Mouse (Mus musculus) naive thymus-derived CD4-positive, alpha-beta T cell, adult 2 months (primary cell): ENCODE measurements around the gene Mblac2.
"Not testable (repeated sequence)": the region's sequence is repeated elsewhere in the genome, so short reads cannot be mapped to it uniquely, and the experiment has no call there.

ENCODE experiments used
- DNase-seq: peaks from one replicate; pipeline ENCODE4 v3.0.0-alpha.2; 2011; ENCODE audit warnings: low read depth

The Mblac2 gene

DNA sequence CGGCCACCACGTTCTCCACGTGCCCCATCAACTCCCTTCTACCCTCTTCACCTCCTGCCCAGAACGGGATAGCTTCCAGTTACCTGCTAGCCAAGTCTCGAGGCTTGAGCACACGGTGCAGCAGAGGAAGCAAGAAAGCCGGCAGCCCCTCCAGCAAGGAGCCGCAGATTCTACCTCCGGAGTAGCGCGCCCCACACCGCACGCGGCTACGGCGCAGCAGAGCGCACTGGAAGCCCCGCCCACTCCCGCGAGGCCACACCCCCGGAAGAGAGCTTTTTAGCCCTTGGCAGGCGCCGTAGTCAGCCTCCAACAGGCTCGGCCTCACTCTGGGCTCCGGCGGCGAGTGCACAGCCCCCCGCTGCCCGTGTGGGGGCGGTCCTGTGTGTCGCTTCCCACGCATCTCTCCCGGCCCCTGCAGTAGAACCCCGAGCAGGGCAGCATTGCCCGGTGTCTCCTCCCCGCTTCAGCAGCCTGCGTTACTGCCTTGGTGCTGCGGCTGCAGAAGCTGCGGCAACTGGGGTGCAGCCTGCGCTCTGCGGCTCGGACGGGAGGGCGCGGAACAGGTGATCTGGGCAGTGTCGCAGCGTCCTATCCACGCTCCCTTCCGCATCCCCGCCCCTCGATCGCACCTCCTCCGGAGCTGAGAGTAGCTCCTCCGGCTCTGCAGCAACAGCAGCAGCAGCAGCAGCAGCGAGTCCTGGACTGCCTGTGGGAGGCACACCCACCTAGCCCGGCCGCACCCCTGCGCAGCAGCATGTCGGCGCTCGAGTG, at the start of gene Mblac2, which contains the start of gene Polr3g:
Mblac2 (plus strand) TSS at position 567 of the 771 bp plus-strand sequence.
Polr3g (minus strand) TSS at position 239 of the 771 bp plus-strand sequence.
- DNase-seq = peak; percentile 98

DNA sequence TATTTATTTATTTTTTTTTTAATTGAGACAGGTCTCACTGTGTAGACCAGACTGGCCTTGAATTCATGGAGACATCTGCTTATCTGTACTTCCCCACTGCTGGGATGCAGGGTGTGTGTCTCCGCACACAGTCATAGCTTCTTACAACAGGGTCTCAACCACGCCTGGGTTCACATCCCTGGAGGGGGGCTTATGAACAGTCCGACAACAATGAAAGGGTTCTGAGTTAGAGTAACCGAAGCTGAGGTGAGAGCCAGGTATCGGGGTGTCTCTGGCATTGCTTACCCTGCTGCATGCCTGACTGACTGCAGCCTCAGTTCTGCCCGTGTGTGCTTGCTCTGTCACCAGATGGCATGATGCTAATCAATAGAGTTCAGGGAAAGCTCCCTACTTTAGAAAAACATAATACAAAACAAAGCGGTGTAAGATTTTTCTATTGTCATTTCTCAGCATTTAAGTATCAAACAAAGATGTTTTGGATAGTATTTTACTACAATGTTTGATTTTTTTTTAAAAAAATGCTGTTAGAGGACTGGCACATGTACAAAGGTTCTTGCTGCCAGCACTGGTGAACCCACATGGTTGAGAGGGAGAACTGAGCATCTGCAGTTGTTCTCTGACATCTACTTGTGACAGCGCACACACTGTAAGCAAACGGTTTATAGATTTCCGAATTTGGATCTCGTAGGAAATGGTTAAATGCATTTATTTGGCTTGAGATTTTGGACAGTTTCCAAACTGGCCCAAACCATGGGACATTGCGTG, 47.4 kb upstream of the Mblac2 start:
- no peak for DNase-seq

DNA sequence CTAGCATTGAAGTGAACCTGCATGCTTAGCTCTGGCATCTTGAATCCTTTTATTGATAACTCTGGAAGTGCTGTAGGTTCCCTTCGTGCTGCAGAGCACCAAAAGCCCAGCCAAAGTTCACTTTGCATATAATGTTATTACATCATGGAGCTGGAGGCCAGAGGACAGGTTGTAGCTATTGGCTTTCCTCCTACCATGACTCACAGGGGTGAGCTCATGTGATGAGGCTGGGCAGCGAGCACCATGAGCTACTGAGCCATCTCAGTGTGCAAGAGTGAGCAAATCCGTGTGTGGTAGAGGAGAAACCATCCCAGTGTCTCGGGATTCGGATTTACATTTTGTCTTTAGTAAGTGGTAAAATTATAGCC, 46.8 kb upstream of the Mblac2 start:
- DNase-seq = no peak

DNA sequence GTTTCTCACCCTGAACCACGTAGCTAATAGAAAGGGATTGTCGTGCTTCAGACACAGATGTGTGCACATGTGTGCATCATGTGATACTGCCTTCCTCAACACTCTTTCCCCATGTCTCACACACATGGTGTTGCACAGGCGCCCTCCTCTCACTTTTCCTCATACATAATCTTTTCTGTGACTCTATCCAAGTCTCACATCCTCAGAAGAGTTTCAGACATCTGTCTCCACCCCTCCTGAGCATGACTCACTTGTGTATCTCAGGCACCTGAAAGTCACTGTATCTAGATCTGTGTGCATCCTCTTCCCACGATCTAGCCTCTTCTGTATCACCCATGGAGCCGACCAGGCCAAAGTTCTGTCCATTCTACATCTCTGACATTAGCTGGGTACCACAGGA, 43.4 kb upstream of the Mblac2 start:
- no peak for DNase-seq

DNA sequence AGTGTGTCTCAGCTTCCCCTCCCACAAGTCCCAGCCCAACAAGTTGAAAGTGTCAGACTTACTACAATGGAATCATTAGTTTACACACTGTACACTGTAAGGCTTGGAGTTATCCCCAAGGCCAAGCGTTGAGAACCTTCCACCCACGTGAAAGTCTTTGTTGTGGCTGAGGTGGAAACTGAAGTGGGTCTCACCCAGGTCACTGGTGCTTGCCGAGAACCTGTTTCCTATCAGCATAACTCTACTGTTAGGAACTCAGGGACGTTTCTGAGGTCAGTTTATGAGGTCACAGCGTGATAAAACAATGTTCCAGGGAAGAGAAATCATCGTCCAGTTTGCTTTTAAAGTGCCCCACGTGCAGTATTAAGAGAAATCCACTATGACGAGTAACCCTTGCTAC, 35.8 kb upstream of the Mblac2 start:
- no peak for DNase-seq

DNA sequence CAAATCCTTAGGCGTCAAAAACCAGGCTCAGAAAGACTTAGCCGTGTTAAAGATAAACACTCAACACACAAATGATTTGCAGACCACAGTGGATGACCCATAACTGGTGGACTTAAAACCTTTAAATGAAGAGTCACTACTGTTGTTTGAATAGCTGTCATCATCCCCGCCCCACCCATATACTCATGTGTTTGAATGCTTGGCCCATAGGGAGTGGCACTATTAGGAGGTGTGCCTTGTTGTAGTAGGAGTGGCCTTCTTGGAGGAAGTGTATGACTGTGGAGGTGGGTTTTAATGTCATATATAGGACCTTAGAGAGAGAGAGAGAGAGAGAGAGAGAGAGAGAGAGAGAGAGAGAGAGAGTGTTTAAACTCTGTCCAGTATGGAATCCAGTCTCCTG, 28.0 kb upstream of the Mblac2 start:
- DNase-seq = no peak

DNA sequence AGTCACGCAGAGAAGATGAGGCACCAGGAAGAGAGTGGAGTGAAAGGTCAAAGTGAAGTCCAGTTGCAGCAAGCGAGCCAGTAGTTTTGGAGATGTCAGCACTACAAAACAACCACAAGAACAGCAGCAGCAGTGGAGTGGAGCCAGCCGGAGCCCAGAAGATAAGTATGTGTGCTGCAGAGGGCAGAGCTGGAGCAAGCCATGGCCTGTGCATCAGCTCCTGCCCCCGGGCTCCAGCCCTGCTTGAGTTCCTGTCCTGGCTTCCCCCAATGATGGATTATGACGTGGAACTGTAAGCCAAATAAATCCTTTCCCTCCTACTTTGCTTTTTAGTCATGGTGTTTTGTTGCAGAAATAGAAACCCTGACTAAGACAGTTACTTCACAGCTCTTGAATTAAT, 26.9 kb upstream of the Mblac2 start:
- no peak for DNase-seq

DNA sequence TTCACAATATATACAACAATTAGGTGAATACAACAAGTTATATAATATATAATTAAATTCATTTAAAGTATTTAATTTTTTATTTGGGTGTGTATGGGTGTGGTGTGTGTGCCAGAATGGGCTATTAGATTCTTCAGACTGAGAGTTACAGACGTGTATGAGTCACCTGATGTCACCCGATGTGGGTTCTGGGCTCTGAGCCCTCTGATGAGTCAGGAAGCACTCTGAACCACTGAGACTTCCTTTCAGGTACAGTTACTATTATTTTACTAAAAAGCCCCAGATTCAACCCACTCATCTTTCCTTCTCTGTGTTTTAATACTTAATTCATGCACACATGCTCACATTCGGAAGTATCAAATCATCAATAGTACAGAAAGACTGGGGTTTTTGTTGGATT, 26.3 kb upstream of the Mblac2 start:
- DNase-seq = no peak

DNA sequence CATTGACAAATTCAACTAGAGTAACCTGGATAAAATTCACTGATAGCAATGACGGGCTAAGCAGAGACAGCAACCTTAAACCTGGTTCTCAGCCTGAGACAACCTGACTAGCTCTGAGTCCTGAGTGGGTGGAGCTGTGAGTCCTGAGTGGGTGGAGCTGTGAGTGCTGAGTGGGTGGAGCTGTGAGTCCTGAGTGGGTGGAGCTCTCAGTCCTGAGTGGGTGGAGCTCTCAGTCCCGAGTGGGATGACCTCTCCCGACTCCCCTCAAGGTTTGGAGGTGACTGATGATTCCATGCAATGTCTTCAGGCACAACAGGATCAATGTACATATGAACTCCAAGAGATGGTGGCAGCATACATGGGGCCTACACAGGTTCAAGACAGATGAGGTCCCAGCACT, 21.6 kb upstream of the Mblac2 start:
- no peak for DNase-seq

DNA sequence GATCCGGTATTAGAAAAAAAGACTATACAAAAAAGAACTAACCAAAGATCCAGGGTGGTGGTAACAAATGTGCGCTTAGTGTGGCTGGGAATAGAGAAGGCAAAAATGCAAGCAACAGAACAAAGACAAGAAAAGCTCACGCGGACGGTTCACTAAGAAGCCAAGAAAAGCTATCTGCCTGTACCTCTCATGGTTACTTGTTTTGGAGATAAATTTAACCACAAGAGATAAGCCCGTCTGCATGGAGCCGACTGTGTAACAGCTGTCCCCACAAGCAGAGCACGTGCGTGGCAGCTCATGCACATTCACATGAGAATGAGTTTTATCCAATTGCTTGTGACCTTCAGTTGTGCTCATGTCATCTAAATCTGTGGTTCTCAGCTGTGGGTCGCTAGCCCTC, 20.7 kb upstream of the Mblac2 start:
- DNase-seq = no peak

DNA sequence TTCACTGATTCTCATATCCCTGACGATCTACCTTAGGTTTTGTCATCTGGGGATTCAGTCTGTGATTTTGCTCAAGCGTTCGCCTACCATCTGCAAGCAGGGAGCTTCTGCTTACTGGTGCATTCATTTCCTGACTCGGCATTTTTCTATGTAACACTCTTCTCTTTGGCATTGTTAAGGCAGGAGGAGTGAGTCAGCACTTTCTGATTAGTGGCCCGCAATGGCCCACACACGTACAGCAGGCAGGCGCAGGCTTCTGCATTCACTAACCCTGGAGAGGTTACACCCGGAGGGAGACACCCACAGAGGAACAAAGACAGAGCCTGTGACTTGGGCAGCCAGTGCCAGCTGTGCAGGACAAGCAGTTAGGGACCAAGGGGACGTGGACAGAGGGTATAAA, 19.5 kb upstream of the Mblac2 start:
- DNase-seq = no peak

DNA sequence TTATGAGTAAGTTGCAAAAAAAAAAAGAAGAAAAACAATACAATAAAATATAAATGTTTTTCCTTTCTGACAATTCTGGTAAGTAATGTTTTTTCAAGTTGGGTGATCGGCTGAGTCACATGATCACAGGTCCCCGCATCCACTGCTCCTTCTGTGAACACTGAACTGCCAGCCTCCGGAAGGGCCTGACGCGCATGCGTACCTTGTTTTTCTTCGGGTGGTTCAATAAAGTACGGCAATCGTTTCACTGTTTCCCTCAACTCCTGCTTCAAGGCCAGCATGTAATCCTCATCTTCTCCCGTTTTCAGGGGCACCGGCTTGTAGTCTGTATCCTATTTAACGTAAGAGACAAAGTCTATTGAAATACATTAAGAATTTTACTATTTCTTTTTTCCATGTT, 16.7 kb upstream of the Mblac2 start:
- DNase-seq = no peak

DNA sequence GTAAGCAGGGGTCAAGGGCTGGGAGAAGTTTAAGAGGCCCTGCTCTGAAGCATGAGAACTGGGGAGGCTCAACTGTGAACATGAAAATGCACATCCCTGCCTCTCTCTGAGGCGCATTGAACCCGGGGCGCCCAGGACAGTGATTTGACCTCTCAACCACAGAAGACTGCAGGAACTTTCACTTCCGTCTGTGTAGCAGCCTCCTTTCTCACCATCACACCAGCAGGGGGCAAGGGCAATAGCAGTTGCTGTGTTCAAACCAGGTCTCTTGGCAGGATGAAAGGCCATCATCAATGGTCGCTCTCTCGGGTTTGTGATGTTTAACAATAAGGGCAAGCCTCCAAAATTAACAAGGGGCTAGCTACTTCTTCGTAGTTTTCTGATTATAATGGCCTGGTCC, 8.0 kb upstream of the Mblac2 start:
- no peak for DNase-seq

DNA sequence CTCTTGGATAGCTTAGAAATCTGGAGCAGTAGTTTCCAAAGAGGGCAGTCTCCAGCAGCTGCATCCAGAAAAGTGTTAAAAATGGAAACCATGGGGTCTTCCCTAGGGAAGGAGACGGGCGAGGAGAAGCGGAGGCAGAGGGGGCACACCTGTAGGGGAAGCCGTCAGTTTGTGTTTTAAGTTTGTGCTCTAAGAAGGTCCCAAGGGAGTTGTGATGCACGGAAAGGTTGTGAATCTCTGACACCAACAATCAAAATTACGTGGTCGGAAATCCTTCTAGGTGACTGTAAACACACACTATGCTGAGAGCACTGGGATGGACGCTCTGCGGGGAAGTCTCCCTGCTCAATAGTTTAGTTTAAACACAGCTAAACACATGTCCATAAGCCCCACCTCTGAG, 7.5 kb upstream of the Mblac2 start:
- no peak for DNase-seq

DNA sequence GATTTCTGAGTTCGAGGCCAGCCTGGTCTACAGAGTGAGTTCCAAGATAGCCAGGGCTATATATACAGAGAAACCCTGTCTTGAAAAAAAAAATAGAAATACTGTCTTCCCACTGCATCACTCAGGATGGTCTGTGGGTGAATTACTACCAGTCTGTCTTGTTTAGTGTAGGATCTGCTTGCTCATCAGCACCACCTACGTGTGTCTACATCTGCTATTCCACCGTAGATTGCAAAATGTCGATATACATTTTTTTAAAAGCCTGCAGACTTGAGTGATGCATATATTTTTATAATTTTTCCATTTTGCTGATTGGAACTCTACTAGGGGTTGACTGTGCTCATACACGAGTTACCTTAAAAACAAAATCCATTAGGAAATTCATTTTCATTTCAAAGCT, 4.8 kb upstream of the Mblac2 start:
- DNase-seq = no peak

DNA sequence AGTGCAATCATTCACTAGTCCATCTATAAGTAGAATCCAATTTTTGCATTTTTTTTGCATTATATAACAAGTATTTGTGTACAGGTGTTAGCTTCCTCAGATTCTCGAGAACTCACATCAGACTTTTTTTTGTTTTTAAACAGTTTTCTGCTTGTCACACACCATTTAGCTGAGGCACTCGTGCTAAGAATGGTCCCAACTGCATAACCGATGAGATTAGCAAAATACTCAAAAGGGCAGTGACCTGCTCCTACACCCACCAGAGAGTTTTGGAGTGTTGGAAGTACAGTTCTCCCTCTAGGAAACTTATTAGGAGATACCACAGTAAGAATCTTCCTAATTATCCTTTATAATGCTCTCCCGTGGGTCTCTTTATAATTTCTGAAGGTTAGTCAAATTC, 1.3 kb upstream of the Mblac2 start:
- DNase-seq = peak; percentile 8

DNA sequence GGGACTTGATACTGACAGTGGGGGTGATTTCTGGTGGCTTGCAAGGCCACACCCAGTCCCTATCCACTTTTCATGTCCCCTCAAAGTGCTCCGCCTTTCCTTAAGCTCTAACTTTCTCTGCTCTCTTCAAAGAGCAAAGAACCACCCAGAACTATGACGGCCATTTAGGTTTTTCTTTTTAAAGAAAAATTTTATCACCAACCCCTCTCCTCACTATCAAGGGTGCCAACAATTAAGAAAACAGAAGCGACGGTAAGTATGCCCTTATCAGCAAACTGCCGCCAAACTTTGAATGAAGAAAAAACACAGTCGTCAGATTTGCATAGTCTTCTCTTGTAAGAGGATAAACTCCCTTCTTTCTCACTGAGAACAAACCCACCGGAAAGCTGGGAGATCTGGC, 875 bp upstream of the Mblac2 start:
- DNase-seq = no peak

DNA sequence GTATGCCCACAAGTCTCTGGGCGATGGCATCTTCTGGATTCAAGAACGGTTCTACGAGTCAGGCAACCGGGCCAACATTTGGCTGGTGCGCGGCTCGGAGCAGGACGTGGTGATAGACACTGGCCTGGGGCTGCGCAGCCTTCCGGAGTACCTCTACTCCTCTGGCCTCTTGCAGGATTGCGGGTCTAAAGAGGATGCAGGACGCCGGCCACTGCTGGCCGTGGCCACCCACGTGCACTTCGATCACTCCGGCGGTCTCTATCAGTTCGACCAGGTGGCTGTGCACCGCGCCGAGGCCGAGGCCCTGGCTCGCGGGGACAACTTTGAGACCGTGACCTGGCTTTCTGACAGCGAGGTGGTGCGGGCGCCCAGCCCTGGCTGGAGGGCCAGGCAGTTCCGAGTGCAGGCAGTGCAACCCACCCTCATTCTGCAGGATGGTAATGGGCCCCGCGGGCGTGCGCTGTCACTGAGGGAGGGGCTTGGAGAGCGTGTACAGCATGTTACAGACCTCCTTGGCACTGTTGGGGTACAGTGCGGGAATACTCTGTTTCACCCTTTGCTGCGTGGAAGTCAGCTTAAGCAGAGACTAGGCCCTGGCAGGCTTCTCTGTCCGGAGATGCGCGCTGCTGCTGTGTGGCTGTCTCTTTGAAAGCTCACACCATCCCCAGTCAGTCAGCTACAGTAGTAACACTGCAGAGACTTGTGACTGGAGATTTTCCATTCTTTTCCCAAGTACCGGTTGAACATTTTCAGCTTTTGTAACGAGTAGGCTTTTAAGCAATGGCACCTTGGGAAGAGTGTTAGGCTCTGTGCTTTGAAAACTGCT, 618 bp downstream of the Mblac2 start:
- DNase-seq = no peak

DNA sequence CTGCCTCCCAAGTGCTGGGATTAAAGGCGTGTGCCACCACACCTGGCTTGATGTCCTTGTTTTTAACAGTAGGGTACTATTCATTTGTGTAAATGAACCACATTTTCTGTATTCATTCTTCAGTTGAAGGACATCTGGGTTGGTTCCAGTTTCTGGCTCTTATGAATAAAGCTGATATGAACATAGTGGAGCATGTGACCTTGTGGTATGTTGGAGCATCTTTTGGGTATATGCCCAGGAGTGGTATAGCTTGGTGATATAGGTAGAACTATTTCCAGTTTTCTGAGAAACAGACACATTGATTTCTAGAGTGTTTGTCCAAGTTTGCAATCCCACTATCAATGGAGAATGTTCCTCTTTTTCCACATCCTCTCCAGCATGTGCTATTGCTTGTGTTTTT, 2.8 kb downstream of the Mblac2 start:
- no peak for DNase-seq

DNA sequence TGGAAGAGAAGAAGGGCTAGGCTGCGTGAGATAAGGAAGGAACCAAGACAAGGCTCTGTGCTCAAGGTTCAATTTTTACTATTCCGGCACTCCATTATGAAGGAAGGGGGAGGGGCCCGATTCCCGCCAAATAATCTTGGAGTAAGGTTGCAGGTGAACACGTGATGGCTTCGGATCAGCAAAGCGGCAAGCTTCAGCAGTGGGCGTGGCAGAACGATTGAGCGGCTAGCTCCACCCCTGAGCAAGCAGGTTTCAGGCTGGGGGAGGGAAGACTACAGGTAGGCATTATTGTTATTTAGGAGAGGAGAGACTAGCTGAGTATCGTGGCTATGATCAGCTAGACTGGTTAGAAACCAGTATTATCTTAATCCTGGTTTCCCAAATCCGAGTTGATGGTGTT, 17.0 kb downstream of the Mblac2 start:
- DNase-seq = not testable (repeated sequence)

DNA sequence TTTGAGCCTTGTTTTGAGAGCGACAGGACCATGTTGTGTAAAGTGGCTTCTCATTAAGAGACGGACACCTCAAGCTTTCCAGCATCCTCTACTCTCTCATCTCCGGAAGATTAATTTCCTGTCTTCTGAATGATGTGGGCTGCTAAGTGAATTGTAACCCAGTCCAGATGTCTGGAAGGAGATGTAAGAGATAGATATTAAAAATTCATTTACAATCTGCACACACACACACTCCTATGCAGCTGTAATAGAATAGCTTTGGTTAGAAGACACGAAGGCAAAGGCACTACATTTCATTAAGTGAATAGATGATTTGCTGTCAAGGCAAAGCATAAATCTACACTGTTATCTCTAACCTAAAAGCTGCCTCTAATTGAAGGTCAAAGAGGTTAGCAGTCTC, 18.0 kb downstream of the Mblac2 start:
- DNase-seq = no peak

DNA sequence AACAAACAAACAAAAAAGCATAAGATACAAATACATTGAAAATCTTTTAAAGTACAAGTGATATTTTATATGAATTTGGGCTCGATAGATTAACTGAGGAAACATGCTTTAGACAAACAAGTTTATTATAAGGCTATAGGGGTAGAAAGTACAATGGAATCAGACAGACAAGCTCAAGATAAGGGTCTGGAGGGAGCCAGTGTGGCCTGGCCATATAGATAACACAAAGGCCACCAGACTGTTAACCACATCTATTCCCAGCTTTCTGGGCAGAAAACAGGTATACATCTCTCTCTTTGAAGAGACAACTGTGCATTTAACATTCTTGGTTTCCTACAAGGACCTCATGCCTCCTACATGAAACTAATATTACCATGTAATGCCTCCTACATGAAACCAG, 19.2 kb downstream of the Mblac2 start:
- DNase-seq = no peak

DNA sequence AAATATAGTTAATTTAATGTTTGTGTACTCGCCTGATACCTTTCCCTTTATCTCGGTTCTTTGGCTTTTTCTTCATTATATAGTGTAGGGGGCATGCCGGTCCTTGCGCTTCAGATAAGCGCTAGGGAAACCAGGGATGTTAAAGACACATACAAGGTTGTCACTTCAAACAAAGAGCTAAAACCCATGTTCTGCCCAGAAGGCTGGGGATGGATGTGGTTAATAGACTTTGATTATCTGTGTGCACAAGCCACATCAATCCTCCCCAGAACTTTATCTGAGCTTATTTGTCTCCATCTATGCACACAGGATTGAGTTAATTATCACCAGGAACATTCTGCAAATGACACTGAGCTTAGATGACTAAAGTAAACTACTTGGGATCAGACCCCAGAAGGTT, 25.5 kb downstream of the Mblac2 start:
- no peak for DNase-seq
